Mouse (Mus musculus): Measurements from ENCODE around the gene Selenof. TPM values are rescaled to one million over a fixed set of nuclear protein-coding genes. Genes with fewer than 3 reads are reported as not detected.

Gene Selenof
- polyA plus RNA-seq, 1 experiment from 2014 or later, result 291 TPM

GRCm38 (mm10) chr3:144644202-144644601, 74.1 kb downstream of the Selenof start:
- no peak overlapping the region for H3K4me2 ChIP-seq
- no peak for ATAC-seq (ENCODE audit: insufficient read depth)
- no peaks in the 10 kb centered on the region for H3K36me3 ChIP-seq (replicated peaks)
- no peaks in the 10 kb centered on the region for H3K9me3 ChIP-seq (replicated peaks)
- H3K27me3 ChIP-seq, result no peaks in the 10 kb centered on the region
- 74% methylated on average over 5 of the region's 5 CpGs for WGBS (ENCODE audit: insufficient replicate concordance)
- no peak overlapping the region for H3K4me3 ChIP-seq (replicated peaks)
- 0 out of 2 replicates have a peak overlapping the region, but pooled peaks have one; percentile 69 for H3K27ac ChIP-seq (replicated peaks)
- no peak overlapping the region for H3K9ac ChIP-seq
- peaks cover 22% of the 10 kb centered on the region for H3K4me1 ChIP-seq (replicated peaks)

Other genes with a start within 250 kb of the Selenof start
- 1.9 and 2.3 TPM in 2 replicates for gene Hs2st1, start 123 bp upstream of the Selenof start, polyA plus RNA-seq (2015; fragmentation: Nextera tagmentation; extraction: Ambion mirVana)
- gene Sh3glb1, start 150.0 kb downstream of the Selenof start, polyA plus RNA-seq (2015; fragmentation: Nextera tagmentation; extraction: Ambion mirVana), result 79.7 and 86.7 TPM in 2 replicates
- 3.9 and 4.2 TPM in 2 replicates for gene Clca3a1, start 190.7 kb downstream of the Selenof start, polyA plus RNA-seq (2015; fragmentation: Nextera tagmentation; extraction: Ambion mirVana)
- not detected in 2 replicates for gene Clca3a2, start 249.2 kb downstream of the Selenof start, polyA plus RNA-seq (2015; fragmentation: Nextera tagmentation; extraction: Ambion mirVana)